Mouse (Mus musculus) MEL (cell line): Measurements from ENCODE around the gene Eif2ak1. TPM values are rescaled to one million over a fixed set of nuclear protein-coding genes. Genes with fewer than 3 reads are reported as not detected.

Source experiments
- DNase-seq: peaks from one replicate; pipeline ENCODE4 v3.0.0; 2011; ENCODE audit warnings: low read depth, low spot score
- H3K27ac ChIP-seq: 2 replicates; pipeline ENCODE4 v1.5.1; 2012; ENCODE audit warnings: low read depth, mild to moderate bottlenecking, control low read depth, low read length, moderate library complexity; ENCODE audit not compliant: control insufficient read depth
- H3K27me3 ChIP-seq, 2 experiments: fragments of 150-350 bp in 1 of 2; sonication (generic) in 1 of 2; 2 replicates each; pipeline ENCODE4 v1.6.1; 2012; ENCODE audit warnings: low read length in 2 of 2, mild to moderate bottlenecking in 2 of 2, improper control_type of control experiment in 1 of 2, moderate library complexity in 1 of 2; ENCODE audit not compliant: insufficient read depth in 2 of 2, control insufficient read depth in 1 of 2
- H3K36me3 ChIP-seq, 2 experiments: 2 replicates each; pipeline ENCODE4 v1.6.1; 2012 to 2014; ENCODE audit warnings: low read length in 2 of 2, improper control_type of control experiment in 1 of 2, inconsistent platforms in 1 of 2, mild to moderate bottlenecking in 1 of 2; ENCODE audit not compliant: insufficient read depth in 2 of 2, control insufficient read depth in 1 of 2
- H3K4me1 ChIP-seq, 2 experiments: fragments of 150-350 bp in 1 of 2; sonication (generic) in 1 of 2; 2 replicates each; pipeline ENCODE4 v1.6.1; 2012; ENCODE audit warnings: low read length in 2 of 2, improper control_type of control experiment in 1 of 2, mild to moderate bottlenecking in 1 of 2; ENCODE audit not compliant: insufficient read depth in 2 of 2, control insufficient read depth in 1 of 2
- H3K4me3 ChIP-seq, 2 experiments: fragments of 150-350 bp in 1 of 2; sonication (generic) in 1 of 2; 2 replicates each; pipeline ENCODE4 v1.5.1; 2012; ENCODE audit warnings: low read depth in 2 of 2, low read length in 2 of 2, mild to moderate bottlenecking in 2 of 2, moderate library complexity in 2 of 2, control low read depth in 1 of 2, improper control_type of control experiment in 1 of 2; ENCODE audit not compliant: control insufficient read depth in 1 of 2, insufficient read depth in 1 of 2
- H3K79me2 ChIP-seq: 2 replicates; pipeline ENCODE4 v1.6.1; 2012; ENCODE audit warnings: mild to moderate bottlenecking, low read length, moderate library complexity; ENCODE audit not compliant: control insufficient read depth, poor library complexity, insufficient read depth
- H3K9ac ChIP-seq: 2 replicates; pipeline ENCODE4 v1.6.1; 2012; ENCODE audit warnings: low read depth, mild to moderate bottlenecking, control low read depth, low read length, moderate library complexity; ENCODE audit not compliant: control insufficient read depth, poor library complexity, severe bottlenecking
- H3K9me3 ChIP-seq: fragments of 150-350 bp; sonication (generic); replicated peaks from 2 replicates; pipeline ENCODE4 v1.6.1; 2012; ENCODE audit warnings: mild to moderate bottlenecking, low read length, improper control_type of control experiment, moderate library complexity; ENCODE audit not compliant: insufficient read depth
- BHLHE40 ChIP-seq: IDR thresholded peaks from 2 replicates; pipeline ENCODE4 v1.6.1; 2012; ENCODE audit warnings: low read depth, mild to moderate bottlenecking, inconsistent platforms, low read length, improper control_type of control experiment, borderline replicate concordance
- CHD1 ChIP-seq: IDR thresholded peaks from 2 replicates; pipeline ENCODE4 v1.6.1; 2012; ENCODE audit warnings: low read depth, mild to moderate bottlenecking, inconsistent platforms, low read length, improper control_type of control experiment
- CTCF ChIP-seq, 3 experiments: IDR thresholded peaks in 2 of 3; conservative IDR thresholded peaks in 1 of 3; 2 replicates each; pipeline ENCODE4 v1.5.1; 2011 to 2012; ENCODE audit warnings: low read length in 3 of 3, low read depth in 2 of 3, mild to moderate bottlenecking in 2 of 3, improper control_type of control experiment in 1 of 3, inconsistent platforms in 1 of 3, mixed read lengths in 1 of 3, moderate library complexity in 1 of 3; ENCODE audit not compliant: control insufficient read depth in 1 of 3, insufficient read depth in 1 of 3, poor library complexity in 1 of 3, severe bottlenecking in 1 of 3
- E2F4 ChIP-seq: IDR thresholded peaks from 2 replicates; pipeline ENCODE4 v1.6.1; 2011; ENCODE audit warnings: low read depth, low read length, improper control_type of control experiment, borderline replicate concordance
- EP300 ChIP-seq, 2 experiments: IDR thresholded peaks; 2 replicates each; pipeline ENCODE4 v1.6.1; 2011; ENCODE audit warnings: improper control_type of control experiment in 2 of 2, low read length in 2 of 2, low read depth in 1 of 2, mild to moderate bottlenecking in 1 of 2
- ETS1 ChIP-seq: IDR thresholded peaks from 2 replicates; pipeline ENCODE4 v1.6.1; 2012; ENCODE audit warnings: low read depth, mild to moderate bottlenecking, inconsistent platforms, low read length, improper control_type of control experiment, moderate library complexity
- GABPA ChIP-seq: IDR thresholded peaks from 2 replicates; pipeline ENCODE4 v1.6.1; 2012; ENCODE audit warnings: low read depth, mild to moderate bottlenecking, inconsistent platforms, low read length, improper control_type of control experiment, moderate library complexity
- HCFC1 ChIP-seq: IDR thresholded peaks from 2 replicates; pipeline ENCODE4 v1.6.1; 2012; ENCODE audit warnings: low read depth, mild to moderate bottlenecking, inconsistent platforms, low read length, improper control_type of control experiment, moderate library complexity
- KAT2A ChIP-seq: conservative IDR thresholded peaks from 2 replicates; pipeline ENCODE4 v1.6.1; 2012; ENCODE audit warnings: low read depth, low read length, improper control_type of control experiment, inconsistent platforms
- MAX ChIP-seq: IDR thresholded peaks from 2 replicates; pipeline ENCODE4 v1.6.1; 2011; ENCODE audit warnings: low read length, improper control_type of control experiment
- MAZ ChIP-seq: IDR thresholded peaks from 2 replicates; pipeline ENCODE4 v1.6.1; 2012; ENCODE audit warnings: low read depth, mild to moderate bottlenecking, inconsistent platforms, low read length, improper control_type of control experiment
- MEF2A ChIP-seq: IDR thresholded peaks from 2 replicates; pipeline ENCODE4 v1.6.1; 2014; ENCODE audit warnings: low read depth, mild to moderate bottlenecking, inconsistent platforms, low read length, improper control_type of control experiment; ENCODE audit not compliant: poor library complexity, insufficient replicate concordance, severe bottlenecking; ENCODE audit errors: extremely low read depth
- MXI1 ChIP-seq: IDR thresholded peaks from 2 replicates; pipeline ENCODE4 v1.6.1; 2011; ENCODE audit warnings: mild to moderate bottlenecking, low read depth, low read length, improper control_type of control experiment
- MYB ChIP-seq: IDR thresholded peaks from 2 replicates; pipeline ENCODE4 v1.6.1; 2011; ENCODE audit warnings: mild to moderate bottlenecking, low read depth, low read length, improper control_type of control experiment
- MYC ChIP-seq: IDR thresholded peaks from 2 replicates; pipeline ENCODE4 v1.6.1; 2011; ENCODE audit warnings: low read depth, mild to moderate bottlenecking, low read length, improper control_type of control experiment, moderate library complexity
- NRF1 ChIP-seq: IDR thresholded peaks from 2 replicates; pipeline ENCODE4 v1.6.1; 2014; ENCODE audit warnings: low read depth, mild to moderate bottlenecking, inconsistent platforms, low read length, improper control_type of control experiment, moderate library complexity; ENCODE audit not compliant: poor library complexity, insufficient read depth, severe bottlenecking
- POLR2A ChIP-seq, 2 experiments: IDR thresholded peaks; 2 replicates each; pipeline ENCODE4 v1.6.1; 2011 to 2012; ENCODE audit warnings: low read length in 2 of 2, mild to moderate bottlenecking in 2 of 2, control low read depth in 1 of 2, improper control_type of control experiment in 1 of 2, low read depth in 1 of 2, moderate library complexity in 1 of 2; ENCODE audit not compliant: control insufficient read depth in 1 of 2, insufficient read depth in 1 of 2, poor library complexity in 1 of 2
- RCOR1 ChIP-seq: IDR thresholded peaks from 2 replicates; pipeline ENCODE4 v1.6.1; 2012; ENCODE audit warnings: low read depth, mild to moderate bottlenecking, inconsistent platforms, low read length, improper control_type of control experiment
- SMC3 ChIP-seq: IDR thresholded peaks from 2 replicates; pipeline ENCODE4 v1.6.1; 2011; ENCODE audit warnings: low read depth, low read length, improper control_type of control experiment
- TAL1 ChIP-seq: IDR thresholded peaks from 2 replicates; pipeline ENCODE4 v1.6.1; 2012; ENCODE audit warnings: mild to moderate bottlenecking, inconsistent platforms, low read length, moderate library complexity, mixed read lengths
- TBP ChIP-seq: IDR thresholded peaks from 2 replicates; pipeline ENCODE4 v1.8.0; 2011; ENCODE audit warnings: low read depth, low read length, improper control_type of control experiment
- TCF12 ChIP-seq: IDR thresholded peaks from 2 replicates; pipeline ENCODE4 v1.6.1; 2014; ENCODE audit warnings: low read depth, mild to moderate bottlenecking, inconsistent platforms, low read length, improper control_type of control experiment, moderate library complexity
- UBTF ChIP-seq: IDR thresholded peaks from 2 replicates; pipeline ENCODE4 v1.6.1; 2012; ENCODE audit warnings: low read depth, mild to moderate bottlenecking, inconsistent platforms, low read length, improper control_type of control experiment, moderate library complexity, borderline replicate concordance; ENCODE audit not compliant: insufficient read depth
- USF1 ChIP-seq: IDR thresholded peaks from 2 replicates; pipeline ENCODE4 v1.6.1; 2014; ENCODE audit warnings: low read depth, mild to moderate bottlenecking, inconsistent platforms, low read length, improper control_type of control experiment, moderate library complexity
- USF2 ChIP-seq, 2 experiments: IDR thresholded peaks; 2 replicates each; pipeline ENCODE4 v1.6.1; 2011 to 2012; ENCODE audit warnings: improper control_type of control experiment in 2 of 2, low read length in 2 of 2, borderline replicate concordance in 1 of 2, inconsistent platforms in 1 of 2, low read depth in 1 of 2, mild to moderate bottlenecking in 1 of 2; ENCODE audit not compliant: insufficient read depth in 1 of 2
- ZMIZ1 ChIP-seq: IDR thresholded peaks from 2 replicates; pipeline ENCODE4 v1.6.1; 2012; ENCODE audit warnings: low read depth, mild to moderate bottlenecking, inconsistent platforms, low read length, improper control_type of control experiment, moderate library complexity
- ZNF384 ChIP-seq: IDR thresholded peaks from 2 replicates; pipeline ENCODE4 v1.6.1; 2012; ENCODE audit warnings: low read depth, mild to moderate bottlenecking, inconsistent platforms, low read length, improper control_type of control experiment
- polyA plus RNA-seq, 2 experiments: library from polyadenylated mRNA; stranded (reverse) in 1 of 2; unstranded in 1 of 2; fragments of >175 nt in 1 of 2; fragments of >200 nt in 1 of 2; gene quantifications; 2 replicates each; pipeline versions ENCODE4 v1.2.1 to v1.2.4; 2012; ENCODE audit warnings: low replicate concordance in 2 of 2, low read depth in 1 of 2; ENCODE audit not compliant: insufficient read length in 2 of 2, insufficient read depth in 1 of 2, missing spikeins in 1 of 2
- total RNA-seq: library from RNA; depleted of rRNA; stranded (reverse); fragments of 300-350 nt; gene quantifications from 2 replicates; pipeline ENCODE4 v1.2.3, GENCODE M21; 2012

Eif2ak1 gene
- total and polyA plus RNA-seq, 3 experiments: 14.8 to 33.5 (median 26.7) TPM

DNA sequence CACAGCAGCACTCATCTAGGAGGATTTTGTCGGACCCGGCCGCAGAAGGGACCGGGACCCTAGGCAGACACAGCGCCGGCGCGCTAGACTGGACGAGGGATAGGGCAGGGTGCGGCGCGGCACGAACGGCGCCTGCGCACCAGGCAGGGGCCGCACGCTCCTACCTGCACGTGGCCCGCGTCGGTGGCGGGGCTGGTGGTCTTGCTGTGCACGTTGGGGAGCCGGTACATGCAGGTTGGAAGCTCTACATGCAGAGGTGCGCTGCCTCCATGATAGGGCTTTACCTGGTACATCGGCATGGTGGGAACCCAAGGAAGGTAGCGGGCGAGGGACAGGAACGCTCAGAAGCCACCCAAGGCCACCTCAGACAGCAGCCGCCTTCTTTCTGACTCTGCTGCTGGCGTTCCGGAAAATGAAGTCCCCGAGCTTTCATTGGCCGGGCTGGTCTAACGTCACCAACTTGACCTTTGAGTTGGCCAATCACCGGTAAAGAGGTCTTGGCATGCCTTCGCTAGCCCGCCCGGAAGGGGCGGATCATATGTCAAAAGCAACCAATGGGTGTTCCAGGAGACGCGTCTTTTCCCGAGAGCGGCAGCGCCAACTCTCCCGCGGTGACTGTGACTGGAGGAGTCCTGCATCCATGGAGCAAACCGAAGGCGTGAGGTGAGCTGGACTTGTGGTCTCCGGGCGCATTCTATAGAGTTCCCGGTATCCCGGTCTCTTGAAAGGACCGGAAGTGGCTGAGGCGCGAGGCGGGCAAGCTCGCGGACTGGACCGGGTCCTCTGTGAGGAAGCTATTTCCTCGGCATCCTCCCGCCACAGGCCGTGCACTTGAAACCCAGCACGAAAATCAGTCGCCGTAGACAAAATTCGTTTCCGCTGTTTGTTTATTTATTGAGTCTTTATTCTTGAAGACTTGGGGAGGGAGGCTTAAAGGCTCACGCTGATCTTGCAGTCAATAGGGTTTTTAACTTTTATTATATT, 92.1 kb downstream of the Eif2ak1 start, which contains the start of the genes Aimp2 and Pms2 (continued):
- TF ChIP-seq GABPA (no peak), MYC (peak; percentile 98), ETS1 (0 out of 2 replicates have a peak, but pooled peaks have one; percentile 9), POLR2A (IDR thresholded peaks at IDR 0.05; ENCODE audit: control insufficient read depth in 1 of 2, insufficient read depth in 1 of 2, low read depth in 1 of 2, low read length in 2 of 2, poor library complexity in 1 of 2) (peak; percentile 76 to 96), ZNF384 (no peak), UBTF (no peak), BHLHE40 (no peak), TCF12 (peak; percentile 25; the same call in 1 of the 2 replicates), MEF2A (no peak), MYB (no peak), E2F4 (peak; percentile 85), SMC3 (no peak), ZMIZ1 (peak; percentile 73), HCFC1 (peak; percentile 90), USF1 (peak; percentile 69), USF2 (IDR thresholded peaks at IDR 0.05; ENCODE audit: borderline replicate concordance in 1 of 2, insufficient read depth in 1 of 2, low read depth in 1 of 2, low read length in 2 of 2) (no peak), CHD1 (no peak), TBP (peak; percentile 83), KAT2A (peak; percentile 82)

DNA sequence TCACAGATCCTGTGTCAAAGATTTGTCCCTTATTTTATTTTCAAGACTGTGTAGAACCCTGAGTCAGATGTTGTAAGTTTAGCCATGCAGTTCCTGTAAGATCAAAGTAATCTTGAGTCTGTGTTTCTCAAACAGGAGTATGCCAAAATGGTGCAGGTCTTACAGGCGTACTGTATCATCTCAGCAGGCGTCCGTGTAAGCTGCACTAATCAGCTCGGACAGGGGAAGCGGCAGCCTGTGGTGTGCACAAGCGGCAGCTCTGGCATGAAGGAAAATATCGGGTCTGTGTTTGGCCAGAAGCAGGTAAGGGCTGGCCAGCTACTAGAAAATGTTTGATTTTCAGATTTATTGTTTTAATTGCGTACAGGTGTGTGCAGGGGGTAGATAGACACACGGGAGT, 98.6 kb downstream of the Eif2ak1 start:
- Histone ChIP-seq H3K9ac (no peak overlapping the region), H3K4me1 (peaks cover 0 to 1% of the 10 kb centered on the region in 2 experiments; a peak in 1 of 4 replicates), H3K36me3 (peaks cover under 1 to 10% of the 10 kb centered on the region in 2 experiments; a peak in 3 of 4 replicates), H3K9me3 (no peaks in the 10 kb centered on the region), H3K79me2 (no peaks in the 10 kb centered on the region; the same call in none of the 2 replicates), H3K27me3 (no peaks in the 10 kb centered on the region), H3K27ac (no peak overlapping the region), H3K4me3 (no peak overlapping the region)
- DNase-seq: no peak
- TF ChIP-seq NRF1: no peak
- no peak for TF ChIP-seq USF1
- no peak for TF ChIP-seq MXI1
- TF ChIP-seq EP300 (IDR thresholded peaks at IDR 0.05; ENCODE audit: low read depth in 1 of 2, low read length in 2 of 2): no peak
- TF ChIP-seq TAL1: no peak
- no peak for TF ChIP-seq RCOR1
- TF ChIP-seq MAX: no peak
- TF ChIP-seq E2F4: no peak
- TF ChIP-seq CTCF (IDR thresholded peaks at IDR 0.05 in 2 of 3, conservative IDR thresholded peaks at IDR 0.05 in 1 of 3; ENCODE audit: control insufficient read depth in 1 of 3, insufficient read depth in 1 of 3, low read depth in 2 of 3, low read length in 3 of 3, poor library complexity in 1 of 3, severe bottlenecking in 1 of 3): no peak
- no peak for TF ChIP-seq MAZ
- TF ChIP-seq ZMIZ1: no peak
- no peak for TF ChIP-seq TCF12
- no peak for TF ChIP-seq BHLHE40
- no peak for TF ChIP-seq POLR2A (IDR thresholded peaks at IDR 0.05; ENCODE audit: control insufficient read depth in 1 of 2, insufficient read depth in 1 of 2, low read depth in 1 of 2, low read length in 2 of 2, poor library complexity in 1 of 2)
